Mouse (Mus musculus) adrenal gland, postnatal 10 days (tissue): ENCODE results near the gene Tas2r119. TPM values are rescaled to one million over a fixed set of nuclear protein-coding genes. Genes with fewer than 3 reads are reported as not detected.

ENCODE experiments used
- DNase-seq: peaks from one replicate; pipeline ENCODE4 v3.0.0; 2021; ENCODE audit warnings: mixed read lengths
- total RNA-seq, 2 experiments: library from RNA; stranded (reverse); gene quantifications; 2 replicates each; pipeline ENCODE4 v1.2.3; 2021

The Tas2r119 gene
- total RNA-seq, 2 experiments from 2014 or later: not detected

DNA sequence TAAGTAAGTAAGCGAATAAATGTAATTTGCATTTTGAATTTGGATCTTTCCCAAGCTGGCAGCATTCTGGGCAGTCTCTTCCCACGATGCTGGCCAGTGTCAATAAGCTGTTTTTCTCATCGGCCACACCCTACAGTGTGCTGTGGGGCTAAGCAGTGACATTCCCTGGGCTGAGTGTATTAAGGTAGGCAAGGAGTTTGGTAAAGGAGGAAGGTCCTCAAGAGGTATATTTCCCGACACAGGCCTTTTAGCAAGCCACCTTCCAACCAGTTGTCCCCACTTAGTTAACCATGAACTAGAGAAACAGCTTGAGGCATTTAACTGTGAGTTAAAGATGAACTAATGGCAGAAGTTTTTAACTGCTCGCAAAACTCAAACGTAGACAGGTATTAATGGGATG is 49.3 kb downstream of the Tas2r119 start:
- DNase-seq: no peak

DNA sequence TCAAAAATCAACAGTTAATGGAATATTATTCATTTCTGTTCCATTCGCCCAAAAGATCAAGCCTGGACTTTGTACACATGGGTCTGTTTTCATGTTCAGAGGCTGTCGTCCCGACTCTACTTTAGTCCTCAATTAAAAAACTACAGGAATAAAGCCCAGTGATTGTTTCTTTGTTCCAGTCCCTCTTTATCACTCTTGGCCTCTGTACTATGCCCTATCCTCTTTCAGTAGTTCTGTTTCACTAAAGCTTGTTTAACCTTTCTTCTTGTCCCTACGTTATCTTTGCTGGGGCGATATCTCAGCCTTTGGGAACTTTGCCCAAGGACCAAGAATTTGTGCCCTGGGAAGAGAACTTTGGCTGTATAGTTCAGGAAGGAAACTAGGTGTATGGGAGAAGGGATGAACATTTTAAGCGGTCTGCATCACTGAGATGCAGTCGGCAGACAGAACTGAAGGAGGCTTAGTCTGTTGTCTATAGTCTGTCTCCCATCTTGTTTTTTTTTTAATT is 49.9 kb downstream of the Tas2r119 start:
- DNase-seq: no peak

Other genes starting within 250 kb of the Tas2r119 start
- gene Sema5a, start 67.5 kb downstream of the Tas2r119 start, total RNA-seq: 10 to 100 TPM; 21.4 to 23.4 TPM